Mouse (Mus musculus): ENCODE results near the gene Slc9a3r1.

DNA sequence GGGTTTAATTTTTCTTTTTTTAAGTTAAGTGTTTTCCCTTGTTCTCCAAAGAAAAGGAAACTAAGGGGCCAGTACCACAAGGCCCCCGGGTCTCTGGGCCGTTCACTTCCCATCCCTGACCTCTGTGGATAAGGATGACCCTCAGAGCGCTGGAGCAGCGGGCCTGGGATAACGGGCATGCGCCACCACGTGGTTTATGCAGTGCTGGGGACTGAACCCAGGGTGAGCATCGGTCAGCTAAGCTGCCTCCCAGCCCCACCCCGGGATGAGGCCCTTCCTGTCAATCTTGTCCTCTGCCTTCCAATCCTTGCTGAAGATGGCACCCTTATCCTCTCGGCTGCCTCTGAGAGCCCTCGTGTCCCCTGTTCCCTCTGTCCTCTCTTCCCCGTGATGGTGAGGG is 64.5 kb downstream of the Slc9a3r1 start:
- TF ChIP-seq CTCF (IDR thresholded peaks at IDR 0.05; ENCODE audit: extremely low read depth, insufficient read depth, insufficient read length, insufficient replicate concordance) (no peak), POLR2A (IDR thresholded peaks at IDR 0.05; ENCODE audit: low read depth, low read length) (no peak)

Measured in spleen, adult 2 months (tissue).